Mouse (Mus musculus) kidney, embryonic 16.5 days (tissue): ENCODE measurements around the gene Atf6b. TPM values are rescaled to one million over a fixed set of nuclear protein-coding genes. Genes with fewer than 3 reads are reported as not detected.
A peak's percentile ranks its signal among the peaks of the same experiment; 100 is the strongest.

Experiments
- ATAC-seq: fragments of 200-750 bp; cut with Nextera tagmentation; 2 replicates; pipeline ENCODE4 v1.8.0; 2017; ENCODE audit warnings: moderate TSS enrichment; ENCODE audit not compliant: low FRiP score, low TSS enrichment
- H3K27ac ChIP-seq: fragments of 300-500 bp; sonication (generic); 2 replicates; pipeline ENCODE4 v1.5.1; 2014; ENCODE audit warnings: low read length
- H3K27me3 ChIP-seq: fragments of 300-500 bp; sonication (generic); 2 replicates; pipeline ENCODE4 v1.6.1; 2014; ENCODE audit warnings: low read length, control low read depth, mixed read lengths; ENCODE audit not compliant: insufficient read depth
- H3K36me3 ChIP-seq: fragments of 300-500 bp; sonication (generic); 2 replicates; pipeline ENCODE4 v1.6.1; 2014; ENCODE audit warnings: low read length, control low read depth, mixed read lengths; ENCODE audit not compliant: insufficient read depth
- H3K4me1 ChIP-seq: fragments of 300-500 bp; sonication (generic); 2 replicates; pipeline ENCODE4 v1.6.1; 2014; ENCODE audit warnings: low read length, control low read depth, mixed read lengths; ENCODE audit not compliant: insufficient read depth
- H3K4me2 ChIP-seq: fragments of 300-500 bp; sonication (generic); replicated peaks from 2 replicates; pipeline ENCODE4 v1.6.1; 2014; ENCODE audit warnings: low read depth, low read length
- H3K4me3 ChIP-seq: fragments of 300-500 bp; sonication (generic); 2 replicates; pipeline ENCODE4 v1.5.1; 2014; ENCODE audit warnings: mild to moderate bottlenecking, low read length
- H3K9ac ChIP-seq: fragments of 300-500 bp; sonication (generic); replicated peaks from 2 replicates; pipeline ENCODE4 v1.6.1; 2014; ENCODE audit warnings: low read length
- H3K9me3 ChIP-seq: fragments of 300-500 bp; sonication (generic); 2 replicates; pipeline ENCODE4 v1.6.1; 2016; ENCODE audit warnings: low read length, control low read depth
- WGBS: fragments of 180-500 bp; shearing (Covaris S2); extraction: QIAGEN DNeasy Blood & Tissue Kit; methylation state at CpG from one replicate; pipeline ENCODE4 v1.1.7; 2014; 5-methylcytosine and 5-hydroxymethylcytosine counted together
- polyA plus RNA-seq: library from polyadenylated mRNA; unstranded; fragments of >200 nt; fragmentation: Nextera tagmentation; extraction: Ambion mirVana; gene quantifications from 2 replicates; pipeline ENCODE4 v1.2.1, GENCODE M21; 2015

Gene Atf6b
- polyA plus RNA-seq, 1 experiment from 2014 or later, result 106 TPM

GRCm38 (mm10) chr17:34631647-34632046, 15.3 kb upstream of the Atf6b start:
- no peaks in the 10 kb centered on the region for H3K36me3 ChIP-seq
- 8% methylated on average over 12 of the region's 12 CpGs for WGBS
- peak overlapping the region; percentile 46 for H3K4me3 ChIP-seq
- peaks cover 43% of the 10 kb centered on the region for H3K4me1 ChIP-seq
- H3K27ac ChIP-seq, result no peak overlapping the region
- H3K9ac ChIP-seq, result peak overlapping the region; percentile 54; the same call in 1 of the 2 replicates
- ATAC-seq, result no peak
- H3K27me3 ChIP-seq, result peaks cover 26% of the 10 kb centered on the region
- peak overlapping the region; percentile 82 for H3K4me2 ChIP-seq
- H3K9me3 ChIP-seq, result no peaks in the 10 kb centered on the region

GRCm38 (mm10) chr17:34632261-34632691, 14.7 kb upstream of the Atf6b start:
- H3K36me3 ChIP-seq, result no peaks in the 10 kb centered on the region
- no peaks in the 10 kb centered on the region for H3K9me3 ChIP-seq
- H3K27ac ChIP-seq, result peak overlapping the region; percentile 28; the same call in 1 of the 2 replicates
- H3K4me3 ChIP-seq, result peak overlapping the region; percentile 46
- WGBS, result under 1% methylated on average over 26 of the region's 26 CpGs
- peak overlapping the region; percentile 54 for H3K9ac ChIP-seq
- peaks cover 26% of the 10 kb centered on the region for H3K27me3 ChIP-seq
- ATAC-seq, result peak; percentile 36
- H3K4me2 ChIP-seq, result peak overlapping the region; percentile 82
- peaks cover 43% of the 10 kb centered on the region for H3K4me1 ChIP-seq

- Histone ChIP-seq H3K27me3 (peaks cover 14% of the 10 kb centered on the region), H3K9me3 (no peaks in the 10 kb centered on the region), H3K9ac (no peak overlapping the region), H3K36me3 (no peaks in the 10 kb centered on the region), H3K4me3 (no peak overlapping the region), H3K4me1 (peaks cover 16% of the 10 kb centered on the region), H3K27ac (no peak overlapping the region), H3K4me2 (no peak overlapping the region)
- WGBS, result 80% methylated on average over 2 of the region's 2 CpGs
- no peak for ATAC-seq
Measured at GRCm38 (mm10) chr17:34635671-34636070, 11.3 kb upstream of the Atf6b start.

GRCm38 (mm10) chr17:34637459-34637858, 9.5 kb upstream of the Atf6b start:
- ATAC-seq, result no peak

GRCm38 (mm10) chr17:34639461-34640255, 7.3 kb upstream of the Atf6b start:
- Histone ChIP-seq H3K4me1 (peaks cover 8% of the 10 kb centered on the region; the same call in 1 of the 2 replicates), H3K27ac (no peak overlapping the region), H3K4me3 (no peak overlapping the region), H3K9me3 (no peaks in the 10 kb centered on the region), H3K4me2 (no peak overlapping the region), H3K36me3 (no peaks in the 10 kb centered on the region), H3K27me3 (no peaks in the 10 kb centered on the region), H3K9ac (no peak overlapping the region)
- 71% methylated on average over 7 of the region's 7 CpGs for WGBS
- ATAC-seq, result no peak

More at GRCm38 (mm10) chr17:34637459-34637858, 9.5 kb upstream of the Atf6b start:
- H3K4me2 ChIP-seq, result no peak overlapping the region
- no peaks in the 10 kb centered on the region for H3K9me3 ChIP-seq
- no peak overlapping the region for H3K27ac ChIP-seq
- H3K4me1 ChIP-seq, result peaks cover 8% of the 10 kb centered on the region; the same call in 1 of the 2 replicates
- 63% methylated on average over 3 of the region's 3 CpGs for WGBS
- H3K4me3 ChIP-seq, result no peak overlapping the region
- no peaks in the 10 kb centered on the region for H3K27me3 ChIP-seq
- H3K9ac ChIP-seq, result no peak overlapping the region
- H3K36me3 ChIP-seq, result no peaks in the 10 kb centered on the region

- Histone ChIP-seq H3K4me2 (0 out of 2 replicates have a peak overlapping the region, but pooled peaks have one; percentile 3), H3K4me3 (no peak overlapping the region), H3K36me3 (no peaks in the 10 kb centered on the region), H3K9ac (peak overlapping the region; percentile 32), H3K9me3 (no peaks in the 10 kb centered on the region), H3K27ac (peak overlapping the region; percentile 76), H3K4me1 (peaks cover 18% of the 10 kb centered on the region), H3K27me3 (no peaks in the 10 kb centered on the region)
- 0 out of 2 replicates have a peak, but pooled peaks have one; percentile 23 for ATAC-seq
- 12% methylated on average over 11 of the region's 11 CpGs for WGBS
Measured at GRCm38 (mm10) chr17:34640778-34641601, 6.0 kb upstream of the Atf6b start.

GRCm38 (mm10) chr17:34641945-34642344, 5.0 kb upstream of the Atf6b start:
- peaks cover 20% of the 10 kb centered on the region for H3K4me1 ChIP-seq
- H3K4me3 ChIP-seq, result no peak overlapping the region
- H3K9ac ChIP-seq, result no peak overlapping the region
- H3K9me3 ChIP-seq, result no peaks in the 10 kb centered on the region
- no peak overlapping the region for H3K27ac ChIP-seq
- WGBS, result 80% methylated on average over 3 of the region's 3 CpGs
- no peak overlapping the region for H3K4me2 ChIP-seq
- no peaks in the 10 kb centered on the region for H3K27me3 ChIP-seq
- no peak for ATAC-seq
- no peaks in the 10 kb centered on the region for H3K36me3 ChIP-seq

GRCm38 (mm10) chr17:34643379-34643778, 3.6 kb upstream of the Atf6b start:
- Histone ChIP-seq H3K27ac (no peak overlapping the region), H3K36me3 (no peaks in the 10 kb centered on the region), H3K9ac (no peak overlapping the region), H3K27me3 (no peaks in the 10 kb centered on the region), H3K4me1 (peaks cover 29% of the 10 kb centered on the region), H3K4me3 (no peak overlapping the region), H3K9me3 (no peaks in the 10 kb centered on the region), H3K4me2 (no peak overlapping the region)
- 89% methylated on average over 4 of the region's 4 CpGs for WGBS
- ATAC-seq, result no peak

- 82% methylated on average over 10 of the region's 10 CpGs for WGBS
- peaks cover 32% of the 10 kb centered on the region for H3K4me1 ChIP-seq
- H3K9ac ChIP-seq, result no peak overlapping the region
- no peak overlapping the region for H3K4me2 ChIP-seq
- H3K27ac ChIP-seq, result no peak overlapping the region
- H3K9me3 ChIP-seq, result no peaks in the 10 kb centered on the region
- H3K4me3 ChIP-seq, result no peak overlapping the region
- 0 out of 2 replicates have a peak, but pooled peaks cover under 1% of the 10 kb centered on the region for H3K36me3 ChIP-seq
- H3K27me3 ChIP-seq, result no peaks in the 10 kb centered on the region
- ATAC-seq, result no peak
Measured at GRCm38 (mm10) chr17:34643944-34644343, 3.0 kb upstream of the Atf6b start.
